Mouse (Mus musculus) cerebellum, adult 18-20 months (tissue): ENCODE measurements at regions not wholly inside any gene's neighbourhood (a gene's known extent, or its start where the extent isn't known, plus 50 kb on each side); places are given as distances from the start of the nearest gene placed in this dataset.
A peak's percentile ranks its signal among the peaks of the same experiment; 100 is the strongest.

Experiments used
- DNase-seq, 2 experiments: peaks; one replicate each; pipeline ENCODE4 v3.0.0; 2021

DNA sequence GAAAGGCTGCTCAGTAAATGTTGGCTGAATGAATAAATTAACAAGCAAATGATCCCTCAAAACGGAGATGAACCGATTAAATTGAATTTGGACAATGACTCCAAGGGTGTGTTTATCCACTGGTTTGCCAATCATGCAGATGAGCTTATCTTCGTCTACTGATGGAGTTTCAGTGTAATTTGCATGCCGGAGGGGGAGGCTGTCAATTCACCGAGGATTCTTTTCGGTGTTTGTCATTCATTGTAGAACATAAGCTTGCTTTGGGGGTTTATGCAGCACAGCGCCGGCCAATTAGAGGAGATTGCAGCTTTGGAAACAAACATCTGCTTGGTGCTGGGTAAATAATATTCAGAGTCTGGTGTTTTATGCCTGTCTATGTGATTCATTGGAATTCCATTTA, 132.7 kb downstream of the Otoa start:
- no peak for DNase-seq

DNA sequence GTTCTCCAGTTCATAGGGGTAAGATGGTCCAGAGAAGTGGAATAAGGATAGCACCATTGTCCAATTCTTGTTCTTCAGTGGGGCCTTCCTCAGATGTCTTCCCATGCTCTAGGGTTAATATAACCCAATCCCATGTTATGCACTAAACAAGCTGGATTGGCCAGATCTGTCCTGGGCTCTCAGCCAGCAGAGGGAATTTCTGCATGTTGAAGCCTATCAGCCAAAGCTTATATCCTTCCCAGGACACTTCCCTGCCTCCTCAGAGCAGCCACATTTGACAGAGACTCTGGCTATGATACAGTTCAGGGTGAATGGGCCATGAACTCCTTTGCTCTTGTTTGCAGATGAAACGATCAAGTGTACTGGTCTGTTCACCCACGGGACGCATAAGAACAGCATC, 133.6 kb downstream of the Otoa start:
- DNase-seq: no peak

GRCm38 (mm10) chr7:121215735-121216134, 134.3 kb downstream of the Otoa start:
- no peak for DNase-seq

GRCm38 (mm10) chr7:121218031-121218430, 136.6 kb downstream of the Otoa start:
- DNase-seq: no peak

- DNase-seq: no peak
Observed at GRCm38 (mm10) chr7:121221158-121221557, 139.7 kb downstream of the Otoa start.

GRCm38 (mm10) chr7:121231881-121232280, 150.4 kb downstream of the Otoa start:
- DNase-seq: no peak

- DNase-seq: no peak
Observed at GRCm38 (mm10) chr7:121234831-121235230, 153.4 kb downstream of the Otoa start.

DNA sequence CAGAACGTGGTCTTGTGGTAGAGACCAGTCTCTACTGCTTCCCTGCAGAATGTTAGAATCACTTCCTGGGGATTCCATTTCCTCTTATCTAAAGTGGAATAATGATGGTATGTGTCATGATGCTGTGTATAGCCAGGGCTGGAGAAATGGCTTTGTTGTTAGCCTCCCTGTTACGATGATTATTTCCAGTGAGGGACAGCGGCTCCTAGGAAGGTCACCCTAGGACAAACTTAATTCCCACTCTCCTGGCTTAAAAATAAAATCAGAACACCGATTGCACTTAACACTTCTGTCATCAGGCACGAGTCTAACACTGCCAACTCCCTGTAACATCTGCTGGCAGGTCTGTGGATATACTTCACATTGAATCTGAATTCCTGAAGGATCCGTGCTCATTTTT, 151.9 kb upstream of the Hs3st2 start:
- DNase-seq: no peak

DNA sequence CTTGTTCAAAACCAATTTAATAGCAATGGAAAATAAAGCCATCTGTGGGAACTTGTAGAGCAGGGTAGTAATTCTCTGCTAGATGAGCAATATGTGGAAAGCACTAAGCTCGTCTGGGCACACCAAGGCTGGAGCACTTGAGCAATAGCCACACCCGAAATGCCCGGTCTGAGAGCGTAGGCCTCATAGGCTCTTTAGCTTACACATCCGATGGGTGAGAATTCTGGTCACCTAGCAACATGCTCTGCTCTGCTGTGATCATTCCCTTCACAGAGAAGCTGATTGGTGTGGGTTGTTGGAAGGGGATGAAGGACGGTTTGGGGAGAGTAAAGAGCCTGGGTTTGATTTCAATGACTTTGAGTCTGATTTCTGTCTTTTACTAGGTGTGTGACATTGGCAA, 143.8 kb upstream of the Hs3st2 start:
- DNase-seq: no peak

GRCm38 (mm10) chr7:121257466-121257865, 134.2 kb upstream of the Hs3st2 start:
- DNase-seq: no peak

GRCm38 (mm10) chr7:121258826-121259496, 132.7 kb upstream of the Hs3st2 start:
- peak; percentile 6 to 7 for DNase-seq

DNA sequence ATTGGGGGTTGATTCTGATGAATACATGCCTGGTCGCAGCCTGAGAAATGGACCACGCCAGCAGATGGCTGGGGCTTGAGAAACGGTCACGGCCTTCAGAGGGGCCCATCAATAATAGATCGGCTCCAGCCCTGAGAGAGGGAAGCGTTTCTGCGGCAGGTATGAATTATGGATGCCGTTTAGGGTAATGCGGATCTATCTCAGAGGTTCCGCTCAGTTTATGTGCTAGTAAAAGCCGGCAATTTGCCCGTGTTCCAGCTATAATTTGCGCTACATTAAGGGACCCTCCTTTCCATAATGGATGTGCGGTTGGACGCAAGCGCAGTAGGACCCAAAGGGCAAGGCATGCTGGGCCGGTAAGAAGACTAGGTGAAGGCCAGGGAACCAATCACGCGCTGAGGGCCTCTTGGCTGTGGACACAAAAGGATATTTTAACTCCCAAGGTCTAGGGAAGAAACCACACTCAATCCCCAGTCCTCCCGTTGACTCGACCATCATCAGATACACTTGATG, 132.1 kb upstream of the Hs3st2 start:
- no peak for DNase-seq

DNA sequence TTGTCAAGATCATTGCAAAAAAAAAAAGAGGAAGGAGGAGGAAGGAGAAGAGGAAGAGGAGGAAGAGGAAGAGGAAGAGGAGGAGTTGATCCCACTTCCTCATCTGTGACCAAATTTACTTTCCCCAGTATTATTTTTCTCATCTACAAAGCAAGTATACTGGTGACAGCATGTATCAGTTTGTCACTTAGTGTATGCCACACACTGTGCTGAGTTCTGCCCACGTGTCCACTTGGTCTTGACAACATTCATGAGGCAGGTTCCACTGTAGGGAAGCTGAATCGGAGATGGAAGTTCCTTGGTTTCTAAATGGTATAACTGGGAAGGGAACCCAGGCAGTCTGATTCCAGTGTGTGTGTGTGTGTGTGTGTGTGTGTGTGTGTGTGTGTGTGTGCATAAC, 122.3 kb upstream of the Hs3st2 start:
- no peak for DNase-seq

GRCm38 (mm10) chr7:121280597-121280996, 111.1 kb upstream of the Hs3st2 start:
- no peak for DNase-seq

DNA sequence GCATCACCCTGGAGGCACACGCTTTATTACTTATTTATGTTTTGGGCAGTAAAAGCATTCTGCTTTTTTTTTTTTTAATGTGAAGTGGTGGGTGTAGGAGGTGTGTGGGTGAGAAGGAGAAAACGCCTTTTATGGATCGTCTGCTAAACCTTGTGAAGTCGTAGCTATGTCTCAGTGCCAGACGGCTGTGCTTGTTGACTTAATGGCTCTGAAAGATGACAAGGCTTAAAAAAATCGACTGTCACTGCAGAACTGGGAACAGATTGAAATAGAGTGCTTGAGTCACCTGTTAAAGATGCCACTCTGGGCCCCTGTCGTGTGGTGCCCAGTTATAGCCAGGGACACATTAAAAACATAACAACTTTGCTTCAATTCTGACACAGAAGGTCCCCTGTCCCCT, 109.5 kb upstream of the Hs3st2 start:
- no peak for DNase-seq

DNA sequence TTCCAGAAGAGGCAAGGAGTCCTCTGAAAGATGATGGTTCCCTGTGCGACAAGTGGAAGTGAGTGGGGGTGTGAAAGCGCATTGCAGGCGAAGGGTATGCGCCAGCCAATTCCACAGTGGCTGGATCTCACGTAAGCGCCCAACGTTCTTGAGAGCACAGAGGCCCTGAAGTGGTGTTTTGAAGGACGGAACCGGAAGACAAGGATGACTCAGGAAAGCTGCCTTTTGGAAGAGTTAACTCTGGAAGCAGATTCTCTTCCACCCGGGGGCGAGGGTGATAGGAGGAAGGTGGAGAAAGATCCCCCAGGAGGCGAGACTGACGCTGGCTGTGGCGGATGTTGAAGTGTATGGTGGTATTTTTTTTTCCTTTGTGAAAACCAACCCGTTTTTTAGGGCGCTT, 101.9 kb upstream of the Hs3st2 start:
- no peak for DNase-seq

GRCm38 (mm10) chr7:121296151-121296695, 95.4 kb upstream of the Hs3st2 start:
- DNase-seq: no peak

- peak; percentile 2 to 3 for DNase-seq
Observed at GRCm38 (mm10) chr7:121312961-121313587, 78.6 kb upstream of the Hs3st2 start.

GRCm38 (mm10) chr7:121314521-121314920, 77.1 kb upstream of the Hs3st2 start:
- DNase-seq: no peak

DNA sequence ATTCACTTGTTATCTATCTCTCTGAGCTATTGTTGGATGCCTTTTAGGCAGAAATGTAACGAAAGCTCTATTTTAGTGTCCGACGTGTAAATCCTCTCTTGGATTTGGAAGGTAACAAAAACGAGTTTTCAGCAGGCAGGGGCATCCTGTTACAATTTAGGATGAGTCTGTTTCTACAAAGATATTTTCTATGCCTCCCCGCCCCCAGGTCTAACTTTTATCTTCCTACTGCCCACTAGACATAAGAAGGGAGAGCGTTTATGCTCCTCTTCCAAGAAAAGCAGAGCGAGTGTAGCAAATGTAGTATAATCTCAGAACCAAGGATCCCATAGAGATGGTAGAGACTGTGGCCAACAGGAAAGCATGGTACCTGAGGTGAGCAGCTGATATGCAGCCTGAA, 62.4 kb upstream of the Hs3st2 start:
- no peak for DNase-seq

- DNase-seq: no peak
Observed at GRCm38 (mm10) chr7:121332532-121332931, 59.1 kb upstream of the Hs3st2 start.

DNA sequence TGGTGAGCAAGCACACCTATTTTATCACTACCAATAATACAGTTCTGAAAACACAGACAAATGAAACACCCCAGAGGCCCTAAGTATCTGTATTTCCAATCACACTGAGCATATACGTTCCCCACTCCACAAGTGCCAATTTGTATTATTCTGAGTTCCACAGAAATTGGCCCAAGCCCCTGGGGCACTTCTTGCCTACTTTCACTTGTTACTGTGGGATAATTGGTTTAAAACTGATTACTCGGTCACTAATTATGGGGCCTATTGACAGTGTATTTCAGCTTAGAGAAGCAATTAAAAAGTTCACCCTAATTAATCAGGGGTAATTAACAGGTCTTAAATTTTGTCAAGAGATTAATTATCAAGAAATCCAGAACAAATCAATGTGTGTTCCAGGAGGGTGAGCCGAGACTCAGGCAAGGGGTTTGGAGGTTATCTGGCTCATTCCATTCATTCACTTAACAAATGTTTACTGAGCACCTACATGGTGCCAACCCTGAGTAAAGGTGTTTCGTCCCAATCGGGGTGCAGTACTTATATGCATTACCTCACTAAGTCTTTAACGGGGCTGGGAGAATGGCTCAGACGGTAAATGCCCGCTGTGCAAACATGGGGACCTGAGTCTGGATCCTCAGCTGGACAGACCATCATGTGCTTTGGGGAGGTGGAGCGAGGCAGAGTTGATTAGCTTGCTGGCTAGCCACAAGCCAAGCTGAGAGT, 56.1 kb upstream of the Hs3st2 start:
- DNase-seq: no peak

GRCm38 (mm10) chr7:121339942-121340341, 51.7 kb upstream of the Hs3st2 start:
- DNase-seq: no peak
